Mouse (Mus musculus): ENCODE measurements around the gene Trim69.

GRCm38 (mm10) chr2:122149316-122149715, 11.2 kb upstream of the Trim69 start:
- TF ChIP-seq TAL1 (IDR thresholded peaks at IDR 0.05; ENCODE audit: low read length) (no peak), GATA1 (IDR thresholded peaks at IDR 0.05; ENCODE audit: low read length) (no peak)
